Mouse (Mus musculus) CD4-positive naive resting alpha-beta T cell, adult 57 days (primary cell): ENCODE results near the gene Tanc2. TPM values are rescaled to one million over a fixed set of nuclear protein-coding genes. Genes with fewer than 3 reads are reported as not detected.

Source experiments
- total RNA-seq: library from RNA; stranded (reverse); gene quantifications from one replicate; pipeline ENCODE4 v1.2.4, GENCODE M21; 2023

Tanc2 gene
- total RNA-seq, result 13.9 TPM

GRCm38 (mm10) chr11:105589877-105590641, at the start of gene Tanc2:
TSS of gene Tanc2 (plus strand) at chr11:105589986.

GRCm38 (mm10) chr11:105952911-105953386, 363.2 kb downstream of the Tanc2 start, which contains the start of gene Cyb561:
TSS of gene Cyb561 (minus strand) at chr11:105953336.

GRCm38 (mm10) chr11:105967741-105968574, 378.2 kb downstream of the Tanc2 start, which contains the start of gene Ace:
TSS of gene Ace (plus strand) at chr11:105967945.

Other genes starting within 250 kb of the Tanc2 start
- not detected for gene March10, start 133.3 kb upstream of the Tanc2 start, total RNA-seq